Mouse (Mus musculus): ENCODE data around the gene Clcn2. TPM values are rescaled to one million over a fixed set of nuclear protein-coding genes. Genes with fewer than 3 reads are reported as not detected.

Clcn2 gene
- polyA plus RNA-seq, 1 experiment, result 122 TPM

- H3K4me3 ChIP-seq (ENCODE audit: insufficient read depth, low read length), result peak overlapping the region; percentile 75
- H3K4me1 ChIP-seq (ENCODE audit: control insufficient read depth, insufficient read depth, low read length), result 0 out of 2 replicates have a peak, but pooled peaks cover 2% of the 10 kb centered on the region
These were observed 22.8 kb downstream of the Clcn2 start for GRCm38 (mm10) chr16:20694781-20695180.

GRCm38 (mm10) chr16:20693111-20693701, 24.3 kb downstream of the Clcn2 start, which contains the start of gene Fam131a:
TSS of gene Fam131a (plus strand) at chr16:20693241.
- peak; percentile 93 for TF ChIP-seq POLR2A (IDR thresholded peaks at IDR 0.05; ENCODE audit: extremely low read depth, insufficient read depth, low read length)
- no peak for TF ChIP-seq CTCF (IDR thresholded peaks at IDR 0.05; ENCODE audit: extremely low read depth, insufficient read depth, low read length)
- Histone ChIP-seq H3K4me1 (ENCODE audit: control insufficient read depth, insufficient read depth, low read length) (no peaks in the 10 kb centered on the region), H3K4me3 (ENCODE audit: insufficient read depth, low read length) (peak within 1 kb of the TSS; percentile 82), H3K27ac (ENCODE audit: insufficient read depth, low read length) (peak within 1 kb of the TSS; percentile 98)

More at GRCm38 (mm10) chr16:20694781-20695180, 22.8 kb downstream of the Clcn2 start:
- TF ChIP-seq POLR2A (IDR thresholded peaks at IDR 0.05; ENCODE audit: extremely low read depth, insufficient read depth, low read length), result peak; percentile 70; the same call in 1 of the 2 replicates
- no peak for TF ChIP-seq CTCF (IDR thresholded peaks at IDR 0.05; ENCODE audit: extremely low read depth, insufficient read depth, low read length)
- H3K27ac ChIP-seq (ENCODE audit: insufficient read depth, low read length), result peak overlapping the region; percentile 92

GRCm38 (mm10) chr16:20692241-20692965, 25.1 kb downstream of the Clcn2 start:
- TF ChIP-seq POLR2A (IDR thresholded peaks at IDR 0.05; ENCODE audit: extremely low read depth, insufficient read depth, low read length) (no peak), CTCF (IDR thresholded peaks at IDR 0.05; ENCODE audit: extremely low read depth, insufficient read depth, low read length) (no peak)
- no peaks in the 10 kb centered on the region for H3K4me1 ChIP-seq (ENCODE audit: control insufficient read depth, insufficient read depth, low read length)
- H3K4me3 ChIP-seq (ENCODE audit: insufficient read depth, low read length), result peak overlapping the region; percentile 82; the same call in 1 of the 2 replicates
- H3K27ac ChIP-seq (ENCODE audit: insufficient read depth, low read length), result peak overlapping the region; percentile 1; the same call in 1 of the 2 replicates

GRCm38 (mm10) chr16:20691617-20692016, 25.9 kb downstream of the Clcn2 start:
- no peak overlapping the region for H3K4me3 ChIP-seq (ENCODE audit: insufficient read depth, low read length)
- TF ChIP-seq CTCF (IDR thresholded peaks at IDR 0.05; ENCODE audit: extremely low read depth, insufficient read depth, low read length), result no peak
- TF ChIP-seq POLR2A (IDR thresholded peaks at IDR 0.05; ENCODE audit: extremely low read depth, insufficient read depth, low read length), result no peak
- H3K4me1 ChIP-seq (ENCODE audit: control insufficient read depth, insufficient read depth, low read length), result no peaks in the 10 kb centered on the region
- H3K27ac ChIP-seq (ENCODE audit: insufficient read depth, low read length), result no peak overlapping the region

- TF ChIP-seq CTCF (IDR thresholded peaks at IDR 0.05; ENCODE audit: extremely low read depth, insufficient read depth, low read length), result no peak
- TF ChIP-seq POLR2A (IDR thresholded peaks at IDR 0.05; ENCODE audit: extremely low read depth, insufficient read depth, low read length), result no peak
- no peak overlapping the region for H3K27ac ChIP-seq (ENCODE audit: insufficient read depth, low read length)
- H3K4me1 ChIP-seq (ENCODE audit: control insufficient read depth, insufficient read depth, low read length), result no peaks in the 10 kb centered on the region
- H3K4me3 ChIP-seq (ENCODE audit: insufficient read depth, low read length), result no peak overlapping the region
These were observed 26.8 kb downstream of the Clcn2 start for GRCm38 (mm10) chr16:20690774-20691173.

DNA sequence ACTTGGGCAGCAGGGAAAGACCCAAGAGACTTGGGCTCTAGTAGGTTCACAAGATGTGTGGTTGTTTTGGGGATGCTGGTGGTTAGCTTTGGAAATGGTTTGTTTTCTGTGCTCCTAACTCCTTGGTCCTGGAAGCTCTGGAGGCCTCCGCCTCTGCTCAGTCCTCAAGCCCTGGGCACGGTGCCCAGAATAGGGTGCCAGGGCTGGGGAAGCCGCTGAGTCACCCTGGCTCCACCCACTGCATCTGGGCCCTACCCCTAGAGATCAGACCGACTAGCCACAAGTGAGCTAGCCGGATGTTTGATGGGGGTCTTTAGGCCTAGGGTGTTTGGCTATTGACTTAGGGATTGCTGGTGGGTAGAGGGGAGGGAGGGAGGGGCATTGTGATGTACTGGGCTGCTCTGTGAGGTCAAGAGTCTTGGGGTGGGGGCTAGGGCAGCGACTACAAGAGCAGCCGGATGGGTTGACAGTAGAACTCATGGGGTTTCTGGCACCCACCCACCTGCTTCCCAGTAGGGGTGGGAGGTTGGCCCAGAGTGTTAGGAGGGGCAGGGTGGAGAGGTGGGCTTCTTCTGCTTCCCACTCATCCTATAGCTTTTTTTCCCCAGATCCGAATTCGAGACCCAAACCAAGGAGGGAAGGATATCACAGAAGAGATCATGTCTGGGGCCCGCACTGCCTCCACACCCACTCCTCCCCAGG, 39.4 kb downstream of the Clcn2 start:
- H3K4me3 ChIP-seq (ENCODE audit: insufficient read depth, low read length), result no peak overlapping the region
- no peak overlapping the region for H3K27ac ChIP-seq (ENCODE audit: insufficient read depth, low read length)
- TF ChIP-seq POLR2A (IDR thresholded peaks at IDR 0.05; ENCODE audit: extremely low read depth, insufficient read depth, low read length) (no peak), CTCF (IDR thresholded peaks at IDR 0.05; ENCODE audit: extremely low read depth, insufficient read depth, low read length) (no peak)
- H3K4me1 ChIP-seq (ENCODE audit: control insufficient read depth, insufficient read depth, low read length), result peaks cover 6% of the 10 kb centered on the region; the same call in 1 of the 2 replicates

DNA sequence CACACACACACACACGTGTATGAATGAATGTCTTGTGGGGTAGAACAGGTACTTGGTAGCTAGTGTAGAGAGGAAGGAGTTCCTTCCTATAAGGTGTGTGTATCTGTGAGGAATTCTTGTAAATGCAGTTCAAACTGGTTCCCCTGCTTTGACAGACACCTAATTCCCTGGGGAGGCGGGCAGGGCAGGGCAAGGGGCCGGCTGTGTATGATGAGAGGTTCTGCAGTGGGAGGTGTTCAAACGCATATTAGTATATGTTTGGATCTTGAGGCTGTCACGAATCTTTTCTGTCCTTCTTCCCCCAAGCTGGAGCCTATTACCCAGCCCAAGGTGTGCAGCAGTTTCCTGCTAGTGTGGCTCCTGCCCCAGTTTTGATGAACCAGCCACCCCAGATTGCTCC, 40.2 kb downstream of the Clcn2 start:
- no peak overlapping the region for H3K4me3 ChIP-seq (ENCODE audit: insufficient read depth, low read length)
- H3K27ac ChIP-seq (ENCODE audit: insufficient read depth, low read length), result no peak overlapping the region
- peaks cover 6% of the 10 kb centered on the region; the same call in 1 of the 2 replicates for H3K4me1 ChIP-seq (ENCODE audit: control insufficient read depth, insufficient read depth, low read length)
- TF ChIP-seq CTCF (IDR thresholded peaks at IDR 0.05; ENCODE audit: extremely low read depth, insufficient read depth, low read length) (no peak), POLR2A (IDR thresholded peaks at IDR 0.05; ENCODE audit: extremely low read depth, insufficient read depth, low read length) (no peak)

DNA sequence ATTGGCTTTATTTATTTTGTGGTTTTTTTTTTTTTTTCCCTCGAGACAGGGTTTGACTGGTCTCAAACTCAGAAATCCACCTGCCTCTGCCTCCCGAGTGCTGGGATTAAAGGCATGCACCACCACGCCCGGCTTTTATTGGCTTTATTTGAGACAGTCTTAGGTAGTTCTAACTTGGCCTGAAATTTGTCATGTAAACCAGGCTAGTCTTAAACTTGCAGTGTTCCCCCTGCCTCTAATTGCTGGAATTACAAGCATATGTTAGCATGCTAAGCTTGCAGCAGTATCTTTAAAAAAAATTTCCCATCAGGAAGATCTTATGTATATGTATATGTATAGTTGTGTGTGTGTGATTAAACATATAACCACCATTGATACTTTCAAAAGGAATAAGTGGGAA, 40.8 kb downstream of the Clcn2 start:
- H3K27ac ChIP-seq (ENCODE audit: insufficient read depth, low read length), result no peak overlapping the region
- H3K4me1 ChIP-seq (ENCODE audit: control insufficient read depth, insufficient read depth, low read length), result peaks cover 6% of the 10 kb centered on the region; the same call in 1 of the 2 replicates
- TF ChIP-seq POLR2A (IDR thresholded peaks at IDR 0.05; ENCODE audit: extremely low read depth, insufficient read depth, low read length), result no peak
- no peak for TF ChIP-seq CTCF (IDR thresholded peaks at IDR 0.05; ENCODE audit: extremely low read depth, insufficient read depth, low read length)
- no peak overlapping the region for H3K4me3 ChIP-seq (ENCODE audit: insufficient read depth, low read length)

GRCm38 (mm10) chr16:20675213-20675612, 42.3 kb downstream of the Clcn2 start:
- TF ChIP-seq CTCF (IDR thresholded peaks at IDR 0.05; ENCODE audit: extremely low read depth, insufficient read depth, low read length), result no peak
- TF ChIP-seq POLR2A (IDR thresholded peaks at IDR 0.05; ENCODE audit: extremely low read depth, insufficient read depth, low read length), result no peak
- Histone ChIP-seq H3K4me3 (ENCODE audit: insufficient read depth, low read length) (no peak overlapping the region), H3K4me1 (ENCODE audit: control insufficient read depth, insufficient read depth, low read length) (peaks cover 6% of the 10 kb centered on the region; the same call in 1 of the 2 replicates), H3K27ac (ENCODE audit: insufficient read depth, low read length) (no peak overlapping the region)

Data from cortical plate, adult 2 months (tissue).